Mouse (Mus musculus): ENCODE results near the gene Dnttip1. TPM values are rescaled to one million over a fixed set of nuclear protein-coding genes. Genes with fewer than 3 reads are reported as not detected.

The Dnttip1 gene
- polyA plus RNA-seq, 1 experiment = 16.3 TPM

DNA sequence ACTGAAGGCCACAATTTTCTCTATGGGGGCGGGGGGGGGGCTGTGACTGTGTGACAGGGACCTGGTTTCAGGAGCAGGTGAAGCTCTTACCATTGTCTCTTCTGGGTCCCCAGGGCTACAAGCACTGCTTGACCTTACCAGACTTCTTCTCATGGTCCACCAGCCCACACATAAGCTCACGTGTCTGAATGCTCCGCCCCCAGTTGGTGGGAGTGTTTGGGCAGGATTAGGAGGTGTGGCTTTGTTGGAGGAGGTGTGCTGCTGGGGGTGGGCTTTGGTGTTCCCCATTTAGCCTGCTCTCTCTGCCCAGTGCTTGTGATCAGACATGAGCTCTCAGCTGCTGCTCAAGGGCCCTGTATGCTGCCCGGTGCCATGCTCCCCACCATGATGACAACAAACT is 22.5 kb upstream of the Dnttip1 start:
- H3K36me3 ChIP-seq (ENCODE audit: control insufficient read depth) = no peaks in the 10 kb centered on the region
- no peaks in the 10 kb centered on the region for H3K9me3 ChIP-seq (ENCODE audit: control insufficient read depth, low read length)
- no peaks in the 10 kb centered on the region for H3K4me1 ChIP-seq (ENCODE audit: control insufficient read depth)
- TF ChIP-seq GATA1 (IDR thresholded peaks at IDR 0.05; ENCODE audit: low read length) (no peak), TAL1 (IDR thresholded peaks at IDR 0.05; ENCODE audit: low read length) (no peak)
- H3K27me3 ChIP-seq (ENCODE audit: control insufficient read depth) = peaks cover 6% of the 10 kb centered on the region
- H3K4me3 ChIP-seq (replicated peaks) = no peak overlapping the region

DNA sequence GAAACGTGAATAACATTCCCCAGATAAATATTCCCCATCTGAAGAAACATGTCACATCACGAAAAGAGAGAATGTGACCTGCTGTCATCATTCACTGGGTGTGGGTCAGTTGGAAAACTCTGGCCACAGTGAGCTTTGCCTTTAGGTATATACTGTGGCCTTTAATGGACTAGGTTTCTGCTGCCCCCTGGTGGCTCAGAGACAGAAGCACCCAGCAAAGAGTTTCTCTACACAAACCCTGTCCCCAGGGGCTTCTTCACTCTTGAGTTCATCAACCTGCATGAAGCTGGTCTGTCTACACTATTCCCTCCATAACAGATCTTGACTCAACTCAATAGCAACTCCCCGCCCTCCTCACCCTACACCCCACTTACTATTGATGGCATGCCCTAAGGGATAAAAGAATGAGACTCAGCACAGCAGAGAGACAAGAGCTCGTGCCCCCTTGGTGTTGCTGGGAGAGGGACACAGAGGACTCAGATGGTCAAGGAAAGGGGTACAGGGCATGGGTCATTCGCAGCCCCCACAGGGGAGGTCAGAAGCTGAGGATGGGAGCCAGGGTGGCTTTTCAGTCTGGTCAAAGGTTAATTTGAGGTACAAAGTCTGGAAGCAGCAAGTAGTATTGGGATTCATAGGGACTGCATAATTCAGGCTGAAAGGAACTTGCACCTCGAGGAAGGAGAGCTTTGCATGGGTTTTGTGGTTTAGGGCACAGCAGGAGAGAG is 19.7 kb upstream of the Dnttip1 start:
- H3K9me3 ChIP-seq (ENCODE audit: control insufficient read depth, low read length) = no peaks in the 10 kb centered on the region
- no peaks in the 10 kb centered on the region for H3K36me3 ChIP-seq (ENCODE audit: control insufficient read depth)
- TF ChIP-seq TAL1 (IDR thresholded peaks at IDR 0.05; ENCODE audit: low read length) = no peak
- TF ChIP-seq GATA1 (IDR thresholded peaks at IDR 0.05; ENCODE audit: low read length) = no peak
- no peaks in the 10 kb centered on the region; the same call in 1 of the 2 replicates for H3K4me1 ChIP-seq (ENCODE audit: control insufficient read depth)
- peaks cover 11% of the 10 kb centered on the region for H3K27me3 ChIP-seq (ENCODE audit: control insufficient read depth)
- no peak overlapping the region for H3K4me3 ChIP-seq (replicated peaks)

DNA sequence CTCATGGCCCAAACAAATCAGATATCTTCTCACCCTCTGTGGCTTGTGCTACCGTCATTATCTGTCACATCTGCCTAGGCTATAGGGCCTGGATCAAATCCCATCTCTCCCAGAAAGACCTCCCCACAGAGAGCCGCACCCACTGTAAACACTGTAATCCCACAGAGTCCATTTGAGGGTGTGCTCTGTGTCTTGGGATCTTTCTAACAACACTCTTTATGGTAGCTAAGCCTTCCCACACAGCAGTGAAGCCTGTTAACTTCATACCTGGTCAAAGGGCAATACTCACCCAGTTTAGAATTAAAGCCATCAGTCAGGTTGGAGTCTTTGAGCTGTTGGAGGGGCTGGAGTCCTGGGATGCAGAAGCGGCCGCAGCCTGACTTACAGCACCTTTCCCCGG is 14.1 kb upstream of the Dnttip1 start:
- H3K4me3 ChIP-seq (replicated peaks) = no peak overlapping the region
- peaks cover 1% of the 10 kb centered on the region; the same call in 1 of the 2 replicates for H3K4me1 ChIP-seq (ENCODE audit: control insufficient read depth)
- TF ChIP-seq TAL1 (IDR thresholded peaks at IDR 0.05; ENCODE audit: low read length) (no peak), GATA1 (IDR thresholded peaks at IDR 0.05; ENCODE audit: low read length) (no peak)
- no peaks in the 10 kb centered on the region for H3K9me3 ChIP-seq (ENCODE audit: control insufficient read depth, low read length)
- H3K27me3 ChIP-seq (ENCODE audit: control insufficient read depth) = peaks cover 30% of the 10 kb centered on the region
- H3K36me3 ChIP-seq (ENCODE audit: control insufficient read depth) = no peaks in the 10 kb centered on the region

DNA sequence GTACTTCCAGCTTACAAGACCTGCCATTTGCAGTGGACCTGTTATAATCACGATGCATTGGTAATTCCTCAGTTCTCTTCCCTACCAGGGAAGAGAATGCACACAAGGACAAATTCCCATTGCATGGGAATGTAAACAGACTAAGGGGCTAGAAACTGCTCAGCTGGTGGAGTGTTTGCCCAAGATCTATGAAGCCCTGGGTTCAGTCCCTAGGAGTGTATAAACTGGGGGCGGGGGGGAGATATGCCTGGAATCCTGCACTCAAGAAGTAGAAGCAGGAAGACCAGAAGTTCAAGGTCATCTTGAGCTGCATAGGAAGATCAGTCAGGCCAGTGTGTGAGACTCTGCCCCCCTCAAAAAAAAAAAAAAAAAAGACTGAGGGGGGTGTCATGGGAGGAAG is 12.5 kb upstream of the Dnttip1 start:
- peaks cover 35% of the 10 kb centered on the region for H3K27me3 ChIP-seq (ENCODE audit: control insufficient read depth)

DNA sequence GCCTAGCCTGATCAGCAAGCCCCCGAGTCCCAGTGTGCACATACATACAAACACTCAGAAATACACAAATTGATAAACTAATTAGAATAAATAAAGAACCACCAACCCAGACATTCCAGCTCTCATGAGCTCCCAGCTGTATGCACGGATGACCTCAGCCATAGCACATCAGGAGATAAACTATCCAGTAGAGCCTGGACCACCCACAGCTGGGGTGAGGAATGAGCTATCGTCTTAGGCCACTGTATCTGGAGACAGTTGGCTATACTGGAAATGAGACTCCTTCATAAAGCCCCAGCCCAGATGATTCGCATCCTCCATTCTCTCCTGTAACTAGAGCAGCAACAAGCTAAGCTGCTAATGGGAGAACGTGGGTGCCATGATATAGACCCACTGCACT is 10.9 kb upstream of the Dnttip1 start:
- Histone ChIP-seq H3K9me3 (ENCODE audit: control insufficient read depth, low read length) (no peaks in the 10 kb centered on the region), H3K27me3 (ENCODE audit: control insufficient read depth) (peaks cover 37% of the 10 kb centered on the region), H3K4me1 (ENCODE audit: control insufficient read depth) (peaks cover 1% of the 10 kb centered on the region), H3K4me3 (replicated peaks) (no peak overlapping the region), H3K36me3 (ENCODE audit: control insufficient read depth) (no peaks in the 10 kb centered on the region)
- TF ChIP-seq TAL1 (IDR thresholded peaks at IDR 0.05; ENCODE audit: low read length) (no peak), GATA1 (IDR thresholded peaks at IDR 0.05; ENCODE audit: low read length) (no peak)

More for the DNA sequence above, 12.5 kb upstream of the Dnttip1 start:
- Histone ChIP-seq H3K9me3 (ENCODE audit: control insufficient read depth, low read length) (no peaks in the 10 kb centered on the region), H3K4me1 (ENCODE audit: control insufficient read depth) (peaks cover 1% of the 10 kb centered on the region; the same call in 1 of the 2 replicates), H3K4me3 (replicated peaks) (no peak overlapping the region), H3K36me3 (ENCODE audit: control insufficient read depth) (no peaks in the 10 kb centered on the region)
- TF ChIP-seq GATA1 (IDR thresholded peaks at IDR 0.05; ENCODE audit: low read length) (no peak), TAL1 (IDR thresholded peaks at IDR 0.05; ENCODE audit: low read length) (no peak)

DNA sequence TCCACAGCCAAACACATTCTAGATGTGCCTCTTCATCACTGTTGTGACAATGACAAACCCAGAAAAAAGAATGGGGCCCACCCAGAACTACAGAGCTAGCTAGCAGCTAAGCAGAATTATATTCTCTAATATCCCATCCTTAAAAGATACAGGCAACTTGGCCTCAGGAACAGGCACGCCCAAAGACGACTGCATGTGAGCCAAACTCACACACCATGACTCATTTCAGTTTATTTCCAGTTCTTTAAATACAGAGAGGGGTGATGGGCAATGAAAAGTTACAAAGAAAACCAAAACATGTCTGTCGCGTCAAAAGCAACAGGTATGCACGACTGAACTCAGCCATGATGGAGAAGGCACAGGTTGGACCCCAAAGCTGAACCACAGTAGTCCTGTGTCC is 10.3 kb upstream of the Dnttip1 start:
- no peak overlapping the region for H3K4me3 ChIP-seq (replicated peaks)
- H3K36me3 ChIP-seq (ENCODE audit: control insufficient read depth) = no peaks in the 10 kb centered on the region
- no peak for TF ChIP-seq TAL1 (IDR thresholded peaks at IDR 0.05; ENCODE audit: low read length)
- no peak for TF ChIP-seq GATA1 (IDR thresholded peaks at IDR 0.05; ENCODE audit: low read length)
- H3K9me3 ChIP-seq (ENCODE audit: control insufficient read depth, low read length) = no peaks in the 10 kb centered on the region
- H3K27me3 ChIP-seq (ENCODE audit: control insufficient read depth) = peaks cover 43% of the 10 kb centered on the region
- peaks cover 1% of the 10 kb centered on the region for H3K4me1 ChIP-seq (ENCODE audit: control insufficient read depth)

DNA sequence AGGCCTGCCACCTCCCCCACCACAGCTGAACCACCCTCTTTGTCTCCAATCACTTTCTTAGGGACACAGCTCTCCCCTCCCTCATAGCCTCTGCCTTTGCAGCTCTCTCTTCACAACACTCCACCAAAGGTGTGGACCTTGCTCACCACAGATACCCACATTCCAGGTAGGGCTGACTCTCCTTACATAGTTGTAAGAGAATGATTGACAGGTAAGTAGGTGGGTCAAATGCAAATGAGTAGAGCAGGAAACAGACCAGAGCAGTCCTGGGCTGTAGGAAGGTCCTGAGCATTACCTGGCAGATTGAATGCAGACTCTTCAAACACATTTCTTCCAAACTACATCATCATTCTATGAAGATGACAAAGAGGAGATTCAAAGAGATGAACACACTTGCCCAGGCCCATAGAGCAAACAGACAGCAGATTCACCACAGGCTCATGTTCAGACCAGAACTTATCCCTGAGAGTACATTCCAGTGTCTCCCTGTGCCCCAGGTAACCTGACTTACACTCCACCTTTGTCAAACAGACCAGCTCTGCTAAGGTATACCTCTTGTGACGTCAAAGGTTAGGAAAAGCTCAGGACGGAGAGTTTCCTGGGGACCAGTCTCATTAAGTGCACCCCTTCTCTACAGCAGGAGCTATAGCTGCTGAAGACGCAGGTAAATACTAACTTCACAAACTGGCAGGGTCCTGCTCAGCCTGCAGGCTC is 8.2 kb upstream of the Dnttip1 start:
- no peak for TF ChIP-seq TAL1 (IDR thresholded peaks at IDR 0.05; ENCODE audit: low read length)
- TF ChIP-seq GATA1 (IDR thresholded peaks at IDR 0.05; ENCODE audit: low read length) = no peak
- H3K36me3 ChIP-seq (ENCODE audit: control insufficient read depth) = no peaks in the 10 kb centered on the region
- peaks cover 46% of the 10 kb centered on the region for H3K27me3 ChIP-seq (ENCODE audit: control insufficient read depth)
- no peaks in the 10 kb centered on the region for H3K9me3 ChIP-seq (ENCODE audit: control insufficient read depth, low read length)
- H3K4me1 ChIP-seq (ENCODE audit: control insufficient read depth) = no peaks in the 10 kb centered on the region; the same call in 1 of the 2 replicates
- no peak overlapping the region for H3K4me3 ChIP-seq (replicated peaks)

DNA sequence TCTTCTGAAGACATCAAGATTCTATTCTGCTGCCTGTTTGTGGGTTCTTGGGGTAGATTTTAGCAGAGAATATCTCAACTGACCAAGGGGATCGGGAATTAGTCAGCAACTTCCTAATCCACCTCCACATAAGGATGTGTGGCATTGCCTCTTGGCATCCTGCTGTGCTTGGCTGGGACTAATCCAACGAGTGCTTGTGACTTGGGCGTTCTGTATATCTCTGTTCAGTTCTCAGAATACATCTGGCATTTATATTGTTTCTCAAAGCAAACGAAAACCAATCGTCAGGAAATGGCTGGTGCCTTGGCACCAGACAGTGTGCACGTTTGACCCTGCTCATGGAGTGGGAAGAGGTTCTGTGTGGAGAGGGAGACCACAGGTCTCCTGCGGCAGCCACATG is 5.9 kb upstream of the Dnttip1 start:
- peaks cover 9% of the 10 kb centered on the region for H3K4me1 ChIP-seq (ENCODE audit: control insufficient read depth)
- H3K36me3 ChIP-seq (ENCODE audit: control insufficient read depth) = no peaks in the 10 kb centered on the region
- no peak overlapping the region for H3K4me3 ChIP-seq (replicated peaks)
- H3K9me3 ChIP-seq (ENCODE audit: control insufficient read depth, low read length) = no peaks in the 10 kb centered on the region; the same call in 1 of the 2 replicates
- TF ChIP-seq GATA1 (IDR thresholded peaks at IDR 0.05; ENCODE audit: low read length) (no peak), TAL1 (IDR thresholded peaks at IDR 0.05; ENCODE audit: low read length) (no peak)
- peaks cover 56% of the 10 kb centered on the region for H3K27me3 ChIP-seq (ENCODE audit: control insufficient read depth)

DNA sequence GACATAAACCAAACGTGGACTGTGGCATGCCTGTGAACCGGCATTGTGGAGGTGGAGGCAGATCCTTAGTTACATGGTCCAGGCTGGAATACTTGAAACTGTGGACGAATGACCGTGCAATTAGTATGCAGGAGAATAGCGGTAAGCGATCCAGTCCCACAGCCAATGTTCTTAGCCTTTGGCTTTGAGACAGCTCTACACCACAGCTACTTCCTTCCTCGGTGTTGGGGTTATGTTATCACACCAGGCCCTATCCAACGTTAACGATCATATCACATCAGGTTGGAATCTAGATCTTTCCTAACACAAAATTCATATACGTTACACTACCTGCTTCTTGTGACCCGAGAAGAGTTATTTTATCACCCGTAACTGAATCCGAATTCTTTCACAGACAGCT is 796 bp upstream of the Dnttip1 start:
- H3K36me3 ChIP-seq (ENCODE audit: control insufficient read depth) = peaks cover 37% of the 10 kb centered on the region
- peaks cover 51% of the 10 kb centered on the region for H3K4me1 ChIP-seq (ENCODE audit: control insufficient read depth)
- H3K27me3 ChIP-seq (ENCODE audit: control insufficient read depth) = peaks cover 40% of the 10 kb centered on the region
- TF ChIP-seq GATA1 (IDR thresholded peaks at IDR 0.05; ENCODE audit: low read length) (no peak), TAL1 (IDR thresholded peaks at IDR 0.05; ENCODE audit: low read length) (no peak)
- peak overlapping the region; percentile 91 for H3K4me3 ChIP-seq (replicated peaks)
- no peaks in the 10 kb centered on the region; the same call in 1 of the 2 replicates for H3K9me3 ChIP-seq (ENCODE audit: control insufficient read depth, low read length)

Measured in erythroblast, embryonic 14.5 days (primary cell).